ENCODE assay signal across 14 mouse cellular contexts in genomic region chr12:85518009-85518408, GRCm38 (mm10).
"Had no signal": no experiment of that assay in that cellular context is flagged by ENCODE, and none has a peak within 500 bp of the region (broad histone marks: within the 10 kb centered on the region; RNA-seq: fewer than 3 reads in every experiment).

No protein-coding gene starts in this region.

- H3K4me3 ChIP-seq: limb, embryonic 13.5 days; liver, embryonic 15.5 days; midbrain, embryonic 13.5 days; neural tube, embryonic 15.5 days had no signal

- H3K27me3 ChIP-seq: limb, embryonic 13.5 days; liver, embryonic 15.5 days; midbrain, embryonic 13.5 days; neural tube, embryonic 15.5 days had no signal

- H3K9ac ChIP-seq: limb, embryonic 13.5 days; liver, embryonic 15.5 days; lung, embryonic 14.5 days; midbrain, embryonic 13.5 days; neural tube, embryonic 15.5 days had no signal

- H3K36me3 ChIP-seq: limb, embryonic 13.5 days; liver, embryonic 15.5 days; midbrain, embryonic 13.5 days; neural tube, embryonic 15.5 days had no signal

- H3K4me2 ChIP-seq: limb, embryonic 13.5 days; liver, embryonic 15.5 days; lung, embryonic 14.5 days; midbrain, embryonic 13.5 days; neural tube, embryonic 15.5 days had no signal

- DNase-seq: kidney, adult 11 months; kidney, adult 9 months; kidney, postnatal 10 days; left cerebral cortex, postnatal 4 days; lung, embryonic 14.5 days; lung, postnatal 10 days; lung, postnatal 4 days; thymus, adult 2 months; thymus, postnatal 25 days had no signal

- ATAC-seq: midbrain, embryonic 13.5 days had no signal

- H3K27ac ChIP-seq: limb, embryonic 13.5 days; liver, embryonic 15.5 days; midbrain, embryonic 13.5 days; neural tube, embryonic 15.5 days; stomach, postnatal 0 days had no signal

- H3K9me3 ChIP-seq: limb, embryonic 13.5 days; liver, embryonic 15.5 days; midbrain, embryonic 13.5 days; neural tube, embryonic 15.5 days had no signal
